Comparison of ENCODE assay signal across 2 mouse cellular contexts in genomic region chr10:127001297-127001696, GRCm38 (mm10).
TF ChIP-seq lines count a peak whose summit lies in the region.

No protein-coding gene starts in this region.

TF ChIP-seq in MEL, 35 proteins besides CTCF, POLR2A, EP300 and RAD21:
- 0 out of 2 replicates have a peak, but pooled peaks have one; percentile 37 for TF ChIP-seq MAX (IDR thresholded peaks at IDR 0.05; ENCODE audit: low read length)
- TF ChIP-seq TCF12 (IDR thresholded peaks at IDR 0.05; ENCODE audit: low read depth, low read length): no peak
- peak; percentile 25 for TF ChIP-seq ETS1 (IDR thresholded peaks at IDR 0.05; ENCODE audit: low read depth, low read length)
- no peak for TF ChIP-seq POLR2AphosphoS2 (IDR thresholded peaks at IDR 0.05; ENCODE audit: low read length)

TF ChIP-seq in myocyte, 11 proteins besides CTCF, POLR2A, EP300 and RAD21:
- TF ChIP-seq SRF (IDR thresholded peaks at IDR 0.05; ENCODE audit: control insufficient read depth, insufficient read length, low read depth) (no peak), REST (IDR thresholded peaks at IDR 0.05; ENCODE audit: insufficient read depth, insufficient read length) (no peak), POLR2AphosphoS2 (IDR thresholded peaks at IDR 0.05; ENCODE audit: insufficient read length, low read depth) (no peak), MYOG (IDR thresholded peaks at IDR 0.05; ENCODE audit: control insufficient read depth in 1 of 3, insufficient read depth in 1 of 3, insufficient read length in 2 of 3, low read depth in 2 of 3) (no peak), E2F4 (IDR thresholded peaks at IDR 0.05; ENCODE audit: insufficient read depth) (no peak), TCF12 (IDR thresholded peaks at IDR 0.05; ENCODE audit: insufficient read depth, poor library complexity, severe bottlenecking) (no peak), USF1 (IDR thresholded peaks at IDR 0.05; ENCODE audit: low read depth) (no peak), MYOD1 (IDR thresholded peaks at IDR 0.05; ENCODE audit: control insufficient read depth in 1 of 3, insufficient read length in 2 of 3, low read depth in 2 of 3) (no peak), MAX (IDR thresholded peaks at IDR 0.05; ENCODE audit: low read depth) (no peak), CEBPB (IDR thresholded peaks at IDR 0.05; ENCODE audit: insufficient read depth, poor library complexity, severe bottlenecking) (no peak), TCF3 (IDR thresholded peaks at IDR 0.05; ENCODE audit: insufficient read length, low read depth) (no peak)
